Mouse (Mus musculus): ENCODE measurements around the gene Ebna1bp2. TPM values are rescaled to one million over a fixed set of nuclear protein-coding genes. Genes with fewer than 3 reads are reported as not detected.

Ebna1bp2 gene
- total RNA-seq (2021) = 10 to 100 TPM; 72.4 to 76.5 TPM

GRCm38 (mm10) chr4:118620279-118620966, at the start of gene Ebna1bp2, which contains the start of gene Cfap57:
Ebna1bp2 (plus strand) TSS chr4:118620799.
Cfap57 (minus strand) TSS chr4:118620777.
- DNase-seq = peak; percentile 88
- intact Hi-C loops (cut with DNase I) = no loop called here

GRCm38 (mm10) chr4:118571441-118571840, 49.2 kb upstream of the Ebna1bp2 start:
- peak; percentile 30 for DNase-seq
- intact Hi-C loops (cut with DNase I) = loop anchor here (5.0 kb wide), 1 partner anchor 134 kb away; the partner anchor contains the start of gene Cdc20

DNA sequence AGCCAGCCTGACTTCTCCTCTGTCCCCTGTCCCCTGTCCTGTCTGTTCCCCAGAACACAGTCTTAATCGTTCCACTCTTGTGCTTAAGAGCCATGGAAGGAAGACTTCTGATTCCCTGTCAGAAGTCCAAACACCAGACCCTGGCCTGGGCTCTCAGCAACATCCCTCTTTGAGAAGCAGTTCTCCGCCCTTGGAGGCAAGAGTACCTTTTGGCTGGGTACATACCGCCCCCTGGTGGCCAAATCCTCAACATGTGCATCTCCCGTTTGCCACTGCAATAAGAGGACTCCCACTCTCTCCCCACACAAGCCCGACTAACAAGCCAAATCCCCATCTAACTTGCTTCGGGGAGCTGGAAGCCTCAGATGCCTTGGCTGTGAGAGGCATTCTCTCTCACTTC, 44.5 kb upstream of the Ebna1bp2 start:
- DNase-seq = peak; percentile 94
- intact Hi-C loops (cut with DNase I) = no loop called here

- intact Hi-C loops (cut with DNase I) = no loop called here
- peak; percentile 66 for DNase-seq
These were observed 41.3 kb upstream of the Ebna1bp2 start for GRCm38 (mm10) chr4:118579313-118579712.

DNA sequence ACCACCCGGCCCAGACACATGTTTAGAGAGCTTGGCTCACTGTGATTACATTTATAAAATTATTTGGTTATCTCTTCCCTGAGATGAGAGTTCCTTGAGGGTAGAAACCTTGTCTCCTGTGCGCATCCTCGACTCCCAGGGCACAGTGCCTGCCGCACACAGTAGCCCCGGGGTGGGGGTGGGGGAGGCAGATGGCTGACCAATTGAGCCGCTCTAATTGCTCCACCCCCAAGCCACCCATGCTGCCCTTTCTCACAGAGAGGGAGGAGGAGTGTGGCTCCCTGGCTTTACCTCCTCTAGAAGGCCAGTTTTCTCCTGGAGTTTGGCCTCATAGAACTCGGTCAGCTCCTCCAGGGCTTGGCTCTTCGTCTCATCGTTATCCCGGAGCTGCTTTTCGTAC, 39.1 kb upstream of the Ebna1bp2 start:
- DNase-seq = peak; percentile 72
- intact Hi-C loops (cut with DNase I) = no loop called here

- intact Hi-C loops (cut with DNase I) = no loop called here
These were observed 38.0 kb upstream of the Ebna1bp2 start for GRCm38 (mm10) chr4:118582629-118583028.

GRCm38 (mm10) chr4:118589053-118589732, 31.4 kb upstream of the Ebna1bp2 start:
- no peak for DNase-seq
- intact Hi-C loops (cut with DNase I) = no loop called here

More at GRCm38 (mm10) chr4:118582629-118583028, 38.0 kb upstream of the Ebna1bp2 start:
- DNase-seq = no peak

DNA sequence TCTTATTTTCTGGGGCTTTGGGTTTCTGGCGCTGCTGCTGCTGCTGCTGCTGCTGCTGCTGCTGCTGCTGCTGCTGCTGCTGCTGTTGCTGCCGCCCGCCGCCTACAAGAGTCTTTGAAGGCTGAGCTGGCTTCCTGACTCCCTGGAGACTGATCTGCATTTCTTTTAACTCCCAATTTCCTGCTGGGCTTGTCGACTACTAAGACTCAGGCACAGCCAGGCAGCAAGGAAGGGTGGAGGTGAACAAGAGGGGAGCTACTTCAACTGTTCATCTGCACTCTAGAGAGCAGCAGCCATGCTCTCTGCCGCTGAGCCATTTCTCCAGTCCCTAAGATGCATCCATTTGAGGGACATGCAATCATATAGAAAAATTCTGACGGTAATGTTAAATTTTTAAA, 30.9 kb upstream of the Ebna1bp2 start:
- intact Hi-C loops (cut with DNase I) = no loop called here
- no peak for DNase-seq

DNA sequence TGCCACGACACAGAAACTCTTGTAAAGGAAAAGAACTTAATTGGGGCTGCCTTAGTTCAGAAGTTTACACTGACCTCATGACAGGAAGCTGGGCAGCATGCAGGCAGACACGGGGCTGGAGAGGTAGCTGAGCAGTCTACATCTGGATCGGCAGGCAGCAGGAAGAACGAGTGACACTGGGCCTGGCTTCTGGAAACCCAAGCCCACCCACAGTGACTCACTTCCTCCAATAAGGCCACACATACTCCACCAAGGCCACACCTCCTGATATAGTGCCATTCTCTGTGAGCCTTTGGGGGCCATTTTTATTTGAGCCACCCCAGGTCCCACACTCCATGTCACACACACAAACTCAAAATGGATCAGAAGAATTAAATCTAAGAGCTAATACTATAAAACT, 16.5 kb upstream of the Ebna1bp2 start:
- DNase-seq = no peak
- intact Hi-C loops (cut with DNase I) = no loop called here

DNA sequence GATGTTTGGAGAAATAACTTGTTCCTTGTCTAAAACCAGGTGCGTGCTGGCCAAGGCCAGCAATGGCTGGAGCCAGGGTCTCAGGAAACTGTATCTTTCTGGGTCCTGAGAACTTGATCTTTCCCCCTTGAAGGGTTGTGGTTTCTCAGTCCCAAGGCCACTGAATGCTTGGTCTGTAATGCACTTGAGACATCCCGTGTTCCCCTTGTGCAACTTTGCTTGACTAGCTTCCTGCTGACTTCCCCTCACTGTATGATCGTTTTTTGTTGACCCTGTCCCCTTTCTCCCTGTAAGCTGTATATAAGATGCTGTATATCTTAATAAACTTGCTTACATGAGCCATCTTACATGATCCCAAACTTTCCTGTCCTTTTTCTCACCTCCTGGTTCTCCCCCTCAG, 10.8 kb upstream of the Ebna1bp2 start:
- intact Hi-C loops (cut with DNase I) = no loop called here
- no peak for DNase-seq

GRCm38 (mm10) chr4:118612619-118613018, 8.0 kb upstream of the Ebna1bp2 start:
- DNase-seq = peak; percentile 50
- intact Hi-C loops (cut with DNase I) = no loop called here

DNA sequence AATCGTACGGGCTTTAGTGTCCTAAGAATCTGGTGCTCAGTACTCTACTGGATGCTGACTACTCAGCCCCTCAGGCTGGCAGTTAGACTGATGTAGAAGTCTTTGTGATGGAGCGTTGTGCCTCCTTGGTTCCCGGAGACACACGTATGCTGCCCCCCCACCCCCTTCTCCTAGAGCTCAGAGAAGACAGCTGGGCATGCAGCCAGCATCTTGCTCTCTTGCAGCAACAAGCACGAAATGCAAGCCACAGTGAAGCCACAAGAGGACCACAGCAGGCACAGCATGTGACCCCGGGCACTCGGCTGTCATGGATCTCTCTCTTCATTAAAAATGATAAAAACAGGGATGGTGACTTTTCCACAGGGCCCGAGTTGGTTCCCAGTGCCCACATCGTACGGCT, 5.2 kb upstream of the Ebna1bp2 start:
- intact Hi-C loops (cut with DNase I) = no loop called here
- DNase-seq = peak; percentile 42

DNA sequence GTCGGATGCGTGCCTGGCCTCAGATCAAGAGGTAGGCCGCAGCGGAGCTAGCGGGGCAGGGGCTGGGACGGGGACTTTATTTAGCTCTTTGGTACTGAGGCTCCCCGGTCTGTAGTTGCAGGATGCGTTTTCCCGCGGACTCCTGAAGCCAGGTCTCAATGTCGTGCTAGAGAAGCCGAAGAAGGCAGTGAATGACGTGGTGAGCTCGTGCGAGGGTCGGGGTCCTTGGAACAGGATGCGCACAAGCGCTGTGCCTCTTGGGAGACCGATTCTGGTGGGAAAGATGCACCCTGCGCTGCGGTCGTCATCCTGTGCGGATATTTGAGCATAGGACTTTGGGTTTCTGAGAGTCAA, 345 bp downstream of the Ebna1bp2 start:
- no peak for DNase-seq
- intact Hi-C loops (cut with DNase I) = no loop called here

DNA sequence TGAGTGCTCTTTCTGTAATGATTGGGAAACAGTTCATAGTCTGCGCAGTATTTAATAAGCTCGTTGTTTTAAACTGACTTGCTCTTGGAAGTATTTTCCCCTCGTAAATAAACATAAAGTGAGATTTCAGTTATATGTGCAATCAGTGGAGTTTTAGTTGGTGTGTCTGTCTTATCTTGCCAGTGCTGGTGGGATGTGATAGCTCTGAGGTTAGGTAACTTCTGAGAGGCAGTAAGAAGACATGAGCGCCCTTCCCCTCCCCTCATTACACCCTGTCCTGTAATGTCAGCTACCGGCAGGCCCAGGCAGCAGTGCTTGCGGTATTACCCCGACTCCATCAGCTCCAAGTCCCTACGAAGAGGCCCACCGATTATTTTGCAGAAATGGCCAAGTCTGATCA, 1.2 kb downstream of the Ebna1bp2 start:
- intact Hi-C loops (cut with DNase I) = no loop called here

DNA sequence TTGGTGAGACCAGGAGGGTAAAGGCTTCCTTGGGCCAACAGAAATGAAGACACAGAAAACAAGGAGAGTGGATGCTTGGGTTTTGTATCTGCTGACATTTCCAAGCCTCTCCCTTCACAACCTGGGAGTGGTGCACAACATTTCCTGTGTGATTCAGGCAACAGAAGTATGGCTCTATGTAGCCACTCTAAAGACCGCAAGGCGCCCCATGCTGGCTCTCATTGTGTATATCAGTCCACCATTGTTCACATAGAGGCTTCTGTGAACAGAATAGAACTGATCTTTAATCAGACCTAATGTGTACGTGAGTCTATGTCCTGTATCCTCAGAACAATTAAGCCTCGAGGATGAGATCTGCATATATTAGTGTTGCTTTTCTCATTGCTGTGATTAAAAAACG, 9.7 kb downstream of the Ebna1bp2 start:
- intact Hi-C loops (cut with DNase I) = no loop called here
- DNase-seq = no peak

More for the DNA sequence above, 1.2 kb downstream of the Ebna1bp2 start:
- no peak for DNase-seq

DNA sequence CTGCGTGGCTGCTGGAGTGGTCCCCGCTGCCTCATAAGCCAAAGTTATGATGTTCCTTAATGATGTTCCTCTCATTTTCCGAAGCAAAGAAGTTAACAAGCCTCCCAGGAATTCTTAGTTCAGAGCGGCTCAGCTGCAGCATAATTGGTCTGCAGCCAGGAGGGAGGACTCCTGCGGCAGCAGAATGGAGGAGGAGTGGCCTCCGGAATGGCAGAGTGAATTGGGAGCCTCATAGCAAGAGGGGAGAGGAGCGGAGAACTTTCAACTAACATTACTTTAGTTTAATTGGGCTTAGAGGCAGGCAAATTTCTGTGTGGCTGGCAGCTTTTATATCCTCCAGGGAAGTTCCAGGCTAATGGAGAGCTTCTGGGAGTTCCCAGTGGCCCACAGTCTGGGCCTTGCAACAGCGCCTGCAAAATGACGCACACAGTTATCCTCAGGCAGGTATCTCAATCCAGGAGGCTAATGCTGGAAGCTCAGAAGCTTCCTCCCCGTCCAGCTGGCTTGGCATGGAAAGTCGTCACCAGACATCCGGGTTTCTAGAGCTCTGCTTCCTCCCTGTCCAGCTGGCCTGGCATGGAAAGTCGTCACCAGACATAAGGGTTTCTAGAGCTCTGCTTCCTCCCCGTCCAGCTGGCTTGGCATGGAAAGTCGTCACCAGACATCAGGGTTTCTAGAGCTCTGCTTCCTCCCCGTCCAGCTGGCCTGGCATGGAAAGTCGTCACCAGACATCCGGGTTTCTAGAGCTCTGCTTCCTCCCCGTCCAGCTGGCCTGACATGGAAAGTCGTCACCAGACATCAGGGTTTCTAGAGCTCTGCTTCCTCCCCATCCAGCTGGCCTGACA, 22.0 kb downstream of the Ebna1bp2 start:
- DNase-seq = peak; percentile 17
- intact Hi-C loops (cut with DNase I) = no loop called here

- peak; percentile 64 for DNase-seq
- intact Hi-C loops (cut with DNase I) = loop anchor here (5.0 kb wide), 1 partner anchor 347 kb away; no protein-coding TSS in a partner anchor
These were observed 24.6 kb downstream of the Ebna1bp2 start for GRCm38 (mm10) chr4:118645234-118645633.

DNA sequence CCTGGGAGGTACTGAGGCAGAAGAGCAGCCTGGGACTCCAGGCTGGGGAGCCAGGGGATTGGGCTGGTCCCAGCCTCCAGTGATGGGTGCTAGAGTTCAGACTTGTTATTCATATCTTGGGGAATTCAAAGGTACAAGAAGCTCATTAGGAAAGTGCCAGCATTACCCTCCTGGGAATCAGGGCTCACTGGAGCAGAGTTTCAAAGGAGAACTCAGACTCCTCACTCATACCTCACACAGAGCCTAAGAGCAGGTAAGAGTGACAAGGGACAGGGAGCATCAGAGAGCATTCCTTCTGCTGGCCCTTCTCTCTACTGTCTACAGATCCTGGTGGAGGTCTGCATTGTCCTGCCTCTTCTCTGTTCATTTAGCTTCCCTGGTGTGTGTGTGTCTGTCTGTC, 38.1 kb downstream of the Ebna1bp2 start, which contains the start of gene Olfr62:
Olfr62 (plus strand) TSS at position 301 of the 400 bp plus-strand sequence.
- no peak for DNase-seq
- intact Hi-C loops (cut with DNase I) = no loop called here
